Mouse (Mus musculus) heart, embryonic 13.5 days (tissue): ENCODE measurements around the gene Rgs8. TPM values are rescaled to one million over a fixed set of nuclear protein-coding genes. Genes with fewer than 3 reads are reported as not detected.

Experiments used
- ATAC-seq: fragments of 200-750 bp; cut with Nextera tagmentation; 2 replicates; pipeline ENCODE4 v1.8.0; 2017; ENCODE audit warnings: moderate TSS enrichment; ENCODE audit not compliant: insufficient number of reproducible peaks, low FRiP score, low TSS enrichment; ENCODE audit errors: extremely low read depth
- H3K27ac ChIP-seq: fragments of 300-500 bp; sonication (generic); replicated peaks from 2 replicates; pipeline ENCODE4 v1.5.1; 2015; ENCODE audit warnings: moderate library complexity, mild to moderate bottlenecking, inconsistent platforms
- H3K27me3 ChIP-seq: fragments of 300-500 bp; sonication (generic); replicated peaks from 2 replicates; pipeline ENCODE4 v1.6.1; 2015; ENCODE audit warnings: mild to moderate bottlenecking, inconsistent platforms
- H3K36me3 ChIP-seq: fragments of 300-500 bp; sonication (generic); 2 replicates; pipeline ENCODE4 v1.6.1; 2015; ENCODE audit warnings: mild to moderate bottlenecking, inconsistent platforms
- H3K4me1 ChIP-seq: fragments of 300-500 bp; sonication (generic); 2 replicates; pipeline ENCODE4 v1.6.1; 2015; ENCODE audit warnings: inconsistent platforms
- H3K4me2 ChIP-seq: fragments of 300-500 bp; sonication (generic); 2 replicates; pipeline ENCODE4 v1.6.1; 2015; ENCODE audit warnings: inconsistent platforms, mild to moderate bottlenecking, moderate library complexity
- H3K4me3 ChIP-seq: fragments of 300-500 bp; sonication (generic); 2 replicates; pipeline ENCODE4 v1.5.1; 2015; ENCODE audit warnings: moderate library complexity, mild to moderate bottlenecking, inconsistent platforms
- H3K9ac ChIP-seq: fragments of 300-500 bp; sonication (generic); 2 replicates; pipeline ENCODE4 v1.6.1; 2015; ENCODE audit warnings: inconsistent platforms, mild to moderate bottlenecking, moderate library complexity
- H3K9me3 ChIP-seq: fragments of 300-500 bp; sonication (generic); 2 replicates; pipeline ENCODE4 v1.6.1; 2016; ENCODE audit warnings: inconsistent platforms
- WGBS: fragments of 180-500 bp; shearing (Covaris S2); methylation state at CpG from one replicate; pipeline ENCODE4 v1.1.7; 2015; ENCODE audit warnings: mixed read lengths; 5-methylcytosine and 5-hydroxymethylcytosine counted together
- polyA plus RNA-seq: library from polyadenylated mRNA; unstranded; fragments of >200 nt; fragmentation: Nextera tagmentation; extraction: Ambion mirVana; gene quantifications from 2 replicates; pipeline ENCODE4 v1.2.1, GENCODE M21; 2015

The Rgs8 gene
- polyA plus RNA-seq, 1 experiment from 2014 or later, result 0.60 TPM

DNA sequence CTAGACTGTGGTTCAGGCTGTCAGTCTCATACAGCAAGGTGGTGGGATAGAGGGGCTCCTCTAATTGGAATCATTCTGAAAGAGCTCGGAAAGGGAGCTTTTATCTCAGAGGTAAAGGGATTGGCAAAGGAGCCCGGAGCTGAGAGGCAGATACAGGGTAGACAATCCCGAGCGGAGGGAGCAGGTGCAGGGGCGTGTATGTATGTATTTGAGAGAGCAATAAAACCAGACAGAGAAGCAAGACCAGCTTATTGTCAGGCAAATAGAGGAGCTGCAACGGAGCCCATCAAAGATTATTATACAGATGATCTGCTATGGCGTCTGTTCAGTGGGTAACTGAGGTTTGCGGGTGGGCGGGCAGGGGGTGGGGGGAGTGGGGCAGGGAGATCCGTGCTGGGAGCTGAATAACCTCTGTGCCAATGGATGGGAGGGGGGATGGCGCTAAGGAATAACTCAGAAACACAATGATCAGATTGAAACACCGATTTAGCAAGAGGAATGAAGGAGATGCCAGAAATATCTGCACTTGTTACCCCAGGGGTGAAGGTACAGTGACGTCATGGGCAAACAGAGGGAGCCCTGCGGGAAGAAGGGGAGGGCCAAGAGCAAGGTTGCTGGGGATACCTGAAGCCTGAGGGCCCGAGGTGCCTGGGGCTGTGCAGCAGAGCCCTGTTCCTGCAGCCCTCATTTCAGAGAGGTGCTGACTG, 8.3 kb downstream of the Rgs8 start:
- H3K36me3 ChIP-seq, result no peaks in the 10 kb centered on the region
- WGBS, result 48% methylated on average over 15 of the region's 15 CpGs
- H3K27ac ChIP-seq, result no peak overlapping the region
- peaks cover 23% of the 10 kb centered on the region for H3K4me1 ChIP-seq
- H3K9me3 ChIP-seq, result no peaks in the 10 kb centered on the region
- H3K27me3 ChIP-seq, result peaks cover 45% of the 10 kb centered on the region
- H3K4me3 ChIP-seq, result no peak overlapping the region
- no peak for ATAC-seq
- peak overlapping the region; percentile 19; the same call in 1 of the 2 replicates for H3K9ac ChIP-seq
- H3K4me2 ChIP-seq, result no peak overlapping the region

DNA sequence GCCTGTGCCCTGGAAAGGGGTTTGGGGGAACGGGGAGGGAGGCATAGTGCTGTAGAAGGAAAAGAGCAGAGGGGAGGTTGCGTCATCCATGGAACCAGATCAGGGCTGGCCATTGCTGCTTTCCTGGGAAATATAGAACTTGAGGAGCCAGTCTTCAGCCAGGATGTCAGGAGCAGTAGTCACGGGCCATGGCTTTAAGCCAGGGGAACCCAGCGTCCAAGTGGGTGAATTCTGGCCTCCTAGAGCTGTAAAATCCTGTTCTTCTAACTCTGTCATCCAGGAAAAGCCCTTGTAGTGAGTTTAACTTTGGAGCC, 8.8 kb downstream of the Rgs8 start:
- no peak overlapping the region for H3K4me2 ChIP-seq

DNA sequence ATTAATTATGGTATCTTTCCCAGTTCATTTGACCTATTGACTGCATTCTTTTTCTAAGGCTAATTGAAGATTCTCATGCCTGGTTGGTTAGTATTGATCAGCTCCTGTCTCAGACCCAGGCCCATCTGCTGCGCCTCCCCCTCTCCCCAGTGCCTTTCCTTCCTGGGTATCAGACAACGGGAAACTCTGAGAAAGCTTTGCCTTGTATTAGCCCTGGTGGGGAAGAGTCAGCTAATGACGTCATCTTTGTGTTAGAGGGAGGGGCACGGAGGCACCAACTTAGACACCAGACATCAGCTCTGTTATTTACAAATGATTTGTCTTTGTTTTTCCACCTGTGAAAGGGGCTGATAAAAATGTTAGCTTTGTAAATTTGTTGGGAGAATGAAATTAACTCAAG, 9.5 kb downstream of the Rgs8 start:
- H3K36me3 ChIP-seq, result no peaks in the 10 kb centered on the region

More for the DNA sequence above, 8.8 kb downstream of the Rgs8 start:
- Histone ChIP-seq H3K9ac (peak overlapping the region; percentile 19; the same call in 1 of the 2 replicates), H3K27ac (no peak overlapping the region), H3K27me3 (peaks cover 47% of the 10 kb centered on the region), H3K9me3 (no peaks in the 10 kb centered on the region), H3K36me3 (no peaks in the 10 kb centered on the region), H3K4me3 (no peak overlapping the region), H3K4me1 (peaks cover 28% of the 10 kb centered on the region)
- ATAC-seq, result no peak
- WGBS, result 46% methylated on average over 4 of the region's 4 CpGs

DNA sequence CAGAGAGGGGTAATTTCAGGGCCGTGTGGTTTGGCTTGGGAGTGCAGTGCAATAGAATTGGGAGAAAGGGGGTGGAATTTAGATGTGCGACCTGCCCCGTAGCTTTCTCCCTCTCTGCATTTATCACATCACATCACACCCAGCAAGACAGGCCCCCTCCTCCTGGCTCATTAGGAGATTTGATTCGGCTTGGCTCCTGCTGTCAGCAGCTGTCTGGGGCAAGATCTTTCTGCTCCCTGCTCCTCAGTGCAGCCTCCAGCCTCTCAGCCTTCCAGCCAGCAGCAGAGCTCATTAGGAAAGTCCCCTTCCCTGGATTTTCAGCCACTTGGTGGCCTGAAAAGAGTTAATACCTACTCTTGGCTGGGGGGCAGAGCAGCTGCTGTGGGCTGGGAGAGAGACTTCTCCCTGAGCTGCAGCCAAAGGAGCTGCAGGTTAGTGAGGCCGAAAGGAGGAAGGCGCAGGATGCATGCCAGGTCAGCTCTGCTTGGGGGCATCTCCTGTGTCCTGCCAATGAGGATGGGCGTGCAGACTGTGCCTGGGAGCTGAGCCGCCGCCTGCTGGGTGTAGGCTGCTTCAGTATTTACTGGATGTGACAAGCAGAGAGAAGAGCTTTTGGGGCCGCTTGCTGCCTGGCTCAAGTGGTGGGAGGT, 12.4 kb downstream of the Rgs8 start:
- ATAC-seq, result no peak
- peaks cover 50% of the 10 kb centered on the region for H3K4me1 ChIP-seq
- no peaks in the 10 kb centered on the region for H3K9me3 ChIP-seq
- no peaks in the 10 kb centered on the region for H3K36me3 ChIP-seq
- peaks cover 40% of the 10 kb centered on the region for H3K27me3 ChIP-seq
- H3K4me2 ChIP-seq, result peak overlapping the region; percentile 4; the same call in 1 of the 2 replicates
- H3K9ac ChIP-seq, result no peak overlapping the region; the same call in 1 of the 2 replicates
- no peak overlapping the region for H3K27ac ChIP-seq
- H3K4me3 ChIP-seq, result no peak overlapping the region
- WGBS, result 9% methylated on average over 10 of the region's 10 CpGs

More for the DNA sequence above, 9.5 kb downstream of the Rgs8 start:
- peaks cover 33% of the 10 kb centered on the region for H3K4me1 ChIP-seq
- WGBS, result 27% methylated on average over 4 of the region's 4 CpGs
- H3K27ac ChIP-seq, result no peak overlapping the region
- no peak overlapping the region for H3K4me3 ChIP-seq
- H3K9me3 ChIP-seq, result no peaks in the 10 kb centered on the region
- H3K4me2 ChIP-seq, result no peak overlapping the region
- peaks cover 48% of the 10 kb centered on the region for H3K27me3 ChIP-seq
- H3K9ac ChIP-seq, result no peak overlapping the region
- ATAC-seq, result no peak

DNA sequence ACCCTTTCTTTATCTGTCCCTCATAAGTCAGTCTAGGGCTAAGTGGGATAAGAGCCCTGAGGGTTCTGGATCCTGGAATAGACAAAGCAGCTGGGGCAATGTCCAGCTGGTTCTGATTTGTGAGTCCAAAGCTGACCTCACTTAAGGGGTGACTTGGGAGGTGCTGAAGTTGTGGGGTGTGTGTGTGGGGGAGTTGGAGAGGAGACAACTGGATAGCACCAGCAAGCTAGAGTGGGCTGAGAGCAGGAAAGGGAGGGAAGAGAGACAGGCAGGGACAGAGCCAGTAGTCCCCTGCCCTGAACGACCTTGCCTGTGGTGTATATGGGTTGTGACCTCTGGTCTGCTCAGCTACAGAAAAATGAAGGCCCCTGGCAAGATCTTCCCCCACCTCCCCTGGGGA, 13.4 kb downstream of the Rgs8 start:
- peaks cover 31% of the 10 kb centered on the region for H3K27me3 ChIP-seq
- H3K9me3 ChIP-seq, result no peaks in the 10 kb centered on the region
- no peak for ATAC-seq
- peaks cover 56% of the 10 kb centered on the region for H3K4me1 ChIP-seq
- H3K36me3 ChIP-seq, result no peaks in the 10 kb centered on the region
- no peak overlapping the region for H3K9ac ChIP-seq
- H3K4me3 ChIP-seq, result no peak overlapping the region
- no peak overlapping the region for H3K27ac ChIP-seq
- H3K4me2 ChIP-seq, result no peak overlapping the region
- 5% methylated on average over 1 of the region's 1 CpGs for WGBS

DNA sequence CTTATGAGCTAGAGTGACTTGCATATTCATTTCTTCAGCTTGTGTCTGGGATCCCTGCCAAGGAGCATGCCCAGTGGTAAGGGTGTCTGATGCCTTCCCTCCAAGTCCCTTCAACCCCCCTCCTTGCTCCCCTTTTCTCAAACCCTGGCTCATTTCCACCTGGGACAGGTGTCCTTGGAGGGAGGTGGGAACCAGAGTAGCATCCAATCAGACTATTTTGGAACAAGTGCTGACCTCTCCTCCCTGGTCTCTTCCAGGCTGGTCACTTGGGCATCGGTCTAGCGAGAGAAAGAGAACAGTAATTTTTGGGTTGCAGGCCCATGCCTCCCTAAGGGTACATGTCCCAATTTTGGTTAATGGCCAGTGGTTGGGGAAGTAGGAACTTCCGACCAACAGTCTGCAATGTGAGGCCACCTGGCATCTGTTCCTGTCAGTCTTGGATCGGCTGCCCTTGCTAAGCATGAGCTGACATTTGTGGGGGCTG, 14.5 kb downstream of the Rgs8 start:
- H3K4me3 ChIP-seq, result no peak overlapping the region
- no peak for ATAC-seq
- WGBS, result 75% methylated on average over 4 of the region's 4 CpGs

DNA sequence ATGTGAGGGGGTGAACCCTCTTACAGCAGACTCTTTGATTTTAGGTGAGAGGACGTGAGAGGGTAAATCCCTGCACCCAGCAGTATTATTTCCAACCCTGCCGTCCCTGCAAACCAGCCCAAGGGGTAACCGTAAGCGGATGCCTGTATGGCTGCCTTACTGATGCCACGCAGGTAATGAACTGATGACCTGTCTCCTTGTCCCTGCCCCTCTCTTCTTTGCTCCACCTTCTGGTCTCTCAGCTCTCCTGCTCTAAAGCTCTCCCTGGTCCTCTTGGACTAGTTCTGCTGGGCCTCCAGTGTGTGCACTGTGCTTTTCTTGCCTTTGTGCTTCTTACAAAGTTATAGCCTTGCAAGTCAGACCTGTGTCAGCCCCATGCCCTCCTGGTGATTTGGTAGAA, 15.0 kb downstream of the Rgs8 start:
- 75% methylated on average over 5 of the region's 5 CpGs for WGBS
- Histone ChIP-seq H3K4me1 (peaks cover 44% of the 10 kb centered on the region), H3K27ac (no peak overlapping the region), H3K9me3 (no peaks in the 10 kb centered on the region), H3K4me2 (no peak overlapping the region), H3K9ac (no peak overlapping the region), H3K4me3 (no peak overlapping the region), H3K36me3 (no peaks in the 10 kb centered on the region), H3K27me3 (peaks cover 31% of the 10 kb centered on the region)
- no peak for ATAC-seq

More for the DNA sequence above, 14.5 kb downstream of the Rgs8 start:
- peaks cover 47% of the 10 kb centered on the region for H3K4me1 ChIP-seq
- no peak overlapping the region for H3K9ac ChIP-seq
- no peaks in the 10 kb centered on the region for H3K9me3 ChIP-seq
- H3K27ac ChIP-seq, result no peak overlapping the region
- no peak overlapping the region for H3K4me2 ChIP-seq
- H3K36me3 ChIP-seq, result no peaks in the 10 kb centered on the region
- H3K27me3 ChIP-seq, result peaks cover 31% of the 10 kb centered on the region

DNA sequence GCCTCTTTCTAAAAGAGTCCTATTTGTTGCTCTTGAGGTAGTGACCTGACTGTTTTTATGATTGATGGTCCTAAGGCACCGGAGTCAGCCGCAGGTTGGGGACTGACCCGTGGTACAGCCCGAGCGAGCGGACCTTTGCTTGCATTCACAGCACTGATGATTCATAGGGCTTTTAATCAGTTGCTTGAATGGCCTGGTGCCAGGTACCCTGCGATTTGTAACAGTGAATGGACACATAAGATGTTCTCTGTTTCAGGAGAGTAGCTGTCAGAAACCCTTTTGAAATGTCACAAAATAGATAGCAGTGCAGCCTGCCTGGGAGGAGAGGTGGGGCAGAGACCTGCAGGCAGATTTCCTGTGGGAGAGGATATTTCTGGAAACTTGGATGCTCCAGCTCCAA, 16.3 kb downstream of the Rgs8 start:
- Histone ChIP-seq H3K9ac (no peak overlapping the region), H3K9me3 (no peaks in the 10 kb centered on the region), H3K4me2 (peak overlapping the region; percentile 19; the same call in 1 of the 2 replicates), H3K4me3 (no peak overlapping the region), H3K4me1 (peaks cover 46% of the 10 kb centered on the region), H3K36me3 (no peaks in the 10 kb centered on the region), H3K27ac (no peak overlapping the region), H3K27me3 (peaks cover 34% of the 10 kb centered on the region)
- 0 out of 2 replicates have a peak, but pooled peaks have one; percentile 22 for ATAC-seq
- WGBS, result 17% methylated on average over 7 of the region's 7 CpGs

DNA sequence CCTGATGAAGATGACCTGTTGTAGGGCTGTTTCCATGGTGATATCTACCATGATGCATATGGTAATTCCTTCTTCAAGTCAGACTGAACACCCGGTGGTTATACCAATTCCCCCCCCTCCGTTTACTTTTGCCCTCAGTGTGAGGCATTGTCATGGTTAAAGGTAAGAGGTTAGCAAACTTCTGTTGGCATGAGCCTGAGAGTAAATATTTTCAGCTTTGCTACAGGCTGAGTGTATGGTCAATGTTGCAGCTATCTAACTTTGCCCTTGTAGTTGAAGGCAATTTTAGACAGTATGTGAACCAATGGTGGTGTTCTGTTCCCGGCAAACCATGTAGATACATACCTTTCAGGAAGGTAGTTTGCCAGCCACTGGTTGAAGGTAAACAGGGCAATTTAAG, 16.9 kb downstream of the Rgs8 start:
- no peak for ATAC-seq
- Histone ChIP-seq H3K4me1 (peaks cover 47% of the 10 kb centered on the region), H3K9ac (no peak overlapping the region), H3K36me3 (no peaks in the 10 kb centered on the region), H3K27ac (no peak overlapping the region), H3K9me3 (no peaks in the 10 kb centered on the region), H3K4me2 (no peak overlapping the region), H3K27me3 (peaks cover 28% of the 10 kb centered on the region), H3K4me3 (no peak overlapping the region)
- WGBS, result 50% methylated on average over 3 of the region's 3 CpGs

DNA sequence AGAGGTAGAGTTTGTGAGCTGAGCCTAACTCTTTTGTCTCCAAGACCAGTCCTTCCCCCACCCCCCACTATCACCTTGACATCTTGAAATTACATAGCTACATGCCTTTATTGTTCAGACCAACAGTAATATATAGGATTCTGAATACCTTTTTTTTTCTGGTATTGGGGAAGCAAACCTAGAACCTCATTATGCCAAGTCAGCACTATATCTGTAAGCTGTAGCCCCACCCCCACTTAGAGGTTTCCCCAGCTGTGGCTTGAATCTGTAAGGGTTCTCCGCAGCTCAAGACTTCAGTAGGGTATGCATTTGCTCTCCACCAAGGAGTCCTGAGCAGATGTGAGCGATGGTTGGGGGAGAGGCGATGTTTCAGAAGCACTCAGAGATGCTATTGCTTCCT, 18.5 kb downstream of the Rgs8 start:
- no peak for ATAC-seq
- peaks cover 27% of the 10 kb centered on the region for H3K27me3 ChIP-seq
- H3K4me2 ChIP-seq, result no peak overlapping the region
- H3K36me3 ChIP-seq, result no peaks in the 10 kb centered on the region
- H3K9me3 ChIP-seq, result no peaks in the 10 kb centered on the region
- WGBS, result 76% methylated on average over 3 of the region's 3 CpGs
- peaks cover 33% of the 10 kb centered on the region for H3K4me1 ChIP-seq
- no peak overlapping the region for H3K27ac ChIP-seq
- H3K9ac ChIP-seq, result no peak overlapping the region
- no peak overlapping the region for H3K4me3 ChIP-seq

DNA sequence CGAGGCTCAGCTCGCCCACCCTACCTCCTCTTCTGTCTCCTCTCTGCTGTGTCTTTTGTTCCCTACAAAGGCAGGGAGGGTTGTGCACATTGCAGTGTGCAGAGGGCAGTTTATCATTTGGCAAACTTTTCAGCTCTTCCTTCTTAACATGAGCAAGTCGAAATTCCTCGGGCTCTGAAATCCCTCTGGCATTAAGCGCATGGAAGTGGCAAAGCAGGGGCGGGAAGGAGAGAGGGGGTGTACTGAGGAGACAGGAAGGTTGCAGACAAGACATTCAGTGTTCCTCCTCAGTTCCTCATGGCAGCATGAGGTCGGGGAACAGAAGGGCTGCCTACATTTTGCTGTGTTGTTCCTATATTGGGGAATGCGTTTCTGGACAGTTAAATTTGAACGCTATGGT, 19.9 kb downstream of the Rgs8 start:
- Histone ChIP-seq H3K27me3 (peaks cover 29% of the 10 kb centered on the region), H3K9me3 (no peaks in the 10 kb centered on the region), H3K4me2 (no peak overlapping the region), H3K27ac (no peak overlapping the region), H3K4me3 (no peak overlapping the region), H3K9ac (no peak overlapping the region), H3K4me1 (peaks cover 24% of the 10 kb centered on the region), H3K36me3 (no peaks in the 10 kb centered on the region)
- no peak for ATAC-seq
- 62% methylated on average over 9 of the region's 9 CpGs for WGBS

DNA sequence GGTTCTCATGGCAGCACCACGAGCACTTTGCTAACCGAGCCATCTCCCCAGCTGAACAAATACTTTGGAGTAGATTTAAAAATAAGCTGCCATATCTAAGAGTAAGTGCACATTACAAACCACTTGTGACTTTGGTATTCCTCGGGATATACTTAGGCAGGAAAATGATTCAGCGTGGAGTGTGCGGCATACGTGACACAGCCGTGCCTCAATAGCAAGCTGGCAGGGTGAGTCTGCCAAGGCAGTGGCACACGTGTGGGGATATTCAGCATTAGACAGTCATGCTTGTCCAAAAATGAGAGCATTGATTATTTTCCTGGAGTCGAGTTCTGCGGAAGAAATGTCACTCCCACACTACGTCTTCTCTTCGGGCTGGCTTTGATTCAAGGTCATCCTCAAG, 21.1 kb downstream of the Rgs8 start:
- H3K9ac ChIP-seq, result no peak overlapping the region
- 68% methylated on average over 12 of the region's 12 CpGs for whole genome bisulfite sequencing
- H3K4me3 ChIP-seq, result no peak overlapping the region
- H3K9me3 ChIP-seq, result no peaks in the 10 kb centered on the region
- peaks cover 22% of the 10 kb centered on the region for H3K4me1 ChIP-seq
- H3K27me3 ChIP-seq, result peaks cover 36% of the 10 kb centered on the region
- no peak overlapping the region for H3K4me2 ChIP-seq
- H3K27ac ChIP-seq, result no peak overlapping the region
- H3K36me3 ChIP-seq, result no peaks in the 10 kb centered on the region
- no peak for ATAC-seq
